Mouse (Mus musculus) MEL (cell line): ENCODE results near the gene Aldh9a1. TPM values are rescaled to one million over a fixed set of nuclear protein-coding genes. Genes with fewer than 3 reads are reported as not detected.
A peak's percentile ranks its signal among the peaks of the same experiment; 100 is the strongest.

ENCODE experiments used
- DNase-seq: peaks from one replicate; pipeline ENCODE4 v3.0.0; 2011; ENCODE audit warnings: low read depth, low spot score
- H3K27ac ChIP-seq: 2 replicates; pipeline ENCODE4 v1.5.1; 2012; ENCODE audit warnings: low read depth, mild to moderate bottlenecking, control low read depth, low read length, moderate library complexity; ENCODE audit not compliant: control insufficient read depth
- H3K27me3 ChIP-seq, 2 experiments: fragments of 150-350 bp in 1 of 2; sonication (generic) in 1 of 2; 2 replicates each; pipeline ENCODE4 v1.6.1; 2012; ENCODE audit warnings: low read length in 2 of 2, mild to moderate bottlenecking in 2 of 2, improper control_type of control experiment in 1 of 2, moderate library complexity in 1 of 2; ENCODE audit not compliant: insufficient read depth in 2 of 2, control insufficient read depth in 1 of 2
- H3K36me3 ChIP-seq, 2 experiments: 2 replicates each; pipeline ENCODE4 v1.6.1; 2012 to 2014; ENCODE audit warnings: low read length in 2 of 2, improper control_type of control experiment in 1 of 2, inconsistent platforms in 1 of 2, mild to moderate bottlenecking in 1 of 2; ENCODE audit not compliant: insufficient read depth in 2 of 2, control insufficient read depth in 1 of 2
- H3K4me1 ChIP-seq, 2 experiments: fragments of 150-350 bp in 1 of 2; sonication (generic) in 1 of 2; 2 replicates each; pipeline ENCODE4 v1.6.1; 2012; ENCODE audit warnings: low read length in 2 of 2, improper control_type of control experiment in 1 of 2, mild to moderate bottlenecking in 1 of 2; ENCODE audit not compliant: insufficient read depth in 2 of 2, control insufficient read depth in 1 of 2
- H3K4me3 ChIP-seq, 2 experiments: fragments of 150-350 bp in 1 of 2; sonication (generic) in 1 of 2; 2 replicates each; pipeline ENCODE4 v1.5.1; 2012; ENCODE audit warnings: low read depth in 2 of 2, low read length in 2 of 2, mild to moderate bottlenecking in 2 of 2, moderate library complexity in 2 of 2, control low read depth in 1 of 2, improper control_type of control experiment in 1 of 2; ENCODE audit not compliant: control insufficient read depth in 1 of 2, insufficient read depth in 1 of 2
- H3K79me2 ChIP-seq: 2 replicates; pipeline ENCODE4 v1.6.1; 2012; ENCODE audit warnings: mild to moderate bottlenecking, low read length, moderate library complexity; ENCODE audit not compliant: control insufficient read depth, poor library complexity, insufficient read depth
- H3K9ac ChIP-seq: 2 replicates; pipeline ENCODE4 v1.6.1; 2012; ENCODE audit warnings: low read depth, mild to moderate bottlenecking, control low read depth, low read length, moderate library complexity; ENCODE audit not compliant: control insufficient read depth, poor library complexity, severe bottlenecking
- H3K9me3 ChIP-seq: fragments of 150-350 bp; sonication (generic); replicated peaks from 2 replicates; pipeline ENCODE4 v1.6.1; 2012; ENCODE audit warnings: mild to moderate bottlenecking, low read length, improper control_type of control experiment, moderate library complexity; ENCODE audit not compliant: insufficient read depth
- BHLHE40 ChIP-seq: IDR thresholded peaks from 2 replicates; pipeline ENCODE4 v1.6.1; 2012; ENCODE audit warnings: low read depth, mild to moderate bottlenecking, inconsistent platforms, low read length, improper control_type of control experiment, borderline replicate concordance
- CHD1 ChIP-seq: IDR thresholded peaks from 2 replicates; pipeline ENCODE4 v1.6.1; 2012; ENCODE audit warnings: low read depth, mild to moderate bottlenecking, inconsistent platforms, low read length, improper control_type of control experiment
- CHD2 ChIP-seq: IDR thresholded peaks from 2 replicates; pipeline ENCODE4 v1.6.1; 2011; ENCODE audit warnings: low read length, improper control_type of control experiment
- CTCF ChIP-seq, 3 experiments: IDR thresholded peaks in 2 of 3; conservative IDR thresholded peaks in 1 of 3; 2 replicates each; pipeline ENCODE4 v1.5.1; 2011 to 2012; ENCODE audit warnings: low read length in 3 of 3, low read depth in 2 of 3, mild to moderate bottlenecking in 2 of 3, improper control_type of control experiment in 1 of 3, inconsistent platforms in 1 of 3, mixed read lengths in 1 of 3, moderate library complexity in 1 of 3; ENCODE audit not compliant: control insufficient read depth in 1 of 3, insufficient read depth in 1 of 3, poor library complexity in 1 of 3, severe bottlenecking in 1 of 3
- E2F4 ChIP-seq: IDR thresholded peaks from 2 replicates; pipeline ENCODE4 v1.6.1; 2011; ENCODE audit warnings: low read depth, low read length, improper control_type of control experiment, borderline replicate concordance
- EP300 ChIP-seq, 2 experiments: IDR thresholded peaks; 2 replicates each; pipeline ENCODE4 v1.6.1; 2011; ENCODE audit warnings: improper control_type of control experiment in 2 of 2, low read length in 2 of 2, low read depth in 1 of 2, mild to moderate bottlenecking in 1 of 2
- ETS1 ChIP-seq: IDR thresholded peaks from 2 replicates; pipeline ENCODE4 v1.6.1; 2012; ENCODE audit warnings: low read depth, mild to moderate bottlenecking, inconsistent platforms, low read length, improper control_type of control experiment, moderate library complexity
- GABPA ChIP-seq: IDR thresholded peaks from 2 replicates; pipeline ENCODE4 v1.6.1; 2012; ENCODE audit warnings: low read depth, mild to moderate bottlenecking, inconsistent platforms, low read length, improper control_type of control experiment, moderate library complexity
- GATA1 ChIP-seq: IDR thresholded peaks from 2 replicates; pipeline ENCODE4 v1.6.1; 2011; ENCODE audit warnings: low read depth, low read length, improper control_type of control experiment
- HCFC1 ChIP-seq: IDR thresholded peaks from 2 replicates; pipeline ENCODE4 v1.6.1; 2012; ENCODE audit warnings: low read depth, mild to moderate bottlenecking, inconsistent platforms, low read length, improper control_type of control experiment, moderate library complexity
- JUND ChIP-seq: IDR thresholded peaks from 2 replicates; pipeline ENCODE4 v1.6.1; 2011; ENCODE audit warnings: low read depth, mild to moderate bottlenecking, improper control_type of control experiment, low read length
- KAT2A ChIP-seq: conservative IDR thresholded peaks from 2 replicates; pipeline ENCODE4 v1.6.1; 2012; ENCODE audit warnings: low read depth, low read length, improper control_type of control experiment, inconsistent platforms
- MAFK ChIP-seq: IDR thresholded peaks from 2 replicates; pipeline ENCODE4 v1.6.1; 2011; ENCODE audit warnings: low read depth, mild to moderate bottlenecking, low read length, improper control_type of control experiment, borderline replicate concordance
- MAX ChIP-seq: IDR thresholded peaks from 2 replicates; pipeline ENCODE4 v1.6.1; 2011; ENCODE audit warnings: low read length, improper control_type of control experiment
- MAZ ChIP-seq: IDR thresholded peaks from 2 replicates; pipeline ENCODE4 v1.6.1; 2012; ENCODE audit warnings: low read depth, mild to moderate bottlenecking, inconsistent platforms, low read length, improper control_type of control experiment
- MEF2A ChIP-seq: IDR thresholded peaks from 2 replicates; pipeline ENCODE4 v1.6.1; 2014; ENCODE audit warnings: low read depth, mild to moderate bottlenecking, inconsistent platforms, low read length, improper control_type of control experiment; ENCODE audit not compliant: poor library complexity, insufficient replicate concordance, severe bottlenecking; ENCODE audit errors: extremely low read depth
- MXI1 ChIP-seq: IDR thresholded peaks from 2 replicates; pipeline ENCODE4 v1.6.1; 2011; ENCODE audit warnings: mild to moderate bottlenecking, low read depth, low read length, improper control_type of control experiment
- MYB ChIP-seq: IDR thresholded peaks from 2 replicates; pipeline ENCODE4 v1.6.1; 2011; ENCODE audit warnings: mild to moderate bottlenecking, low read depth, low read length, improper control_type of control experiment
- MYC ChIP-seq: IDR thresholded peaks from 2 replicates; pipeline ENCODE4 v1.6.1; 2011; ENCODE audit warnings: low read depth, mild to moderate bottlenecking, low read length, improper control_type of control experiment, moderate library complexity
- NELFE ChIP-seq: IDR thresholded peaks from 2 replicates; pipeline ENCODE4 v1.6.1; 2011; ENCODE audit warnings: low read depth, low read length, improper control_type of control experiment
- NRF1 ChIP-seq: IDR thresholded peaks from 2 replicates; pipeline ENCODE4 v1.6.1; 2014; ENCODE audit warnings: low read depth, mild to moderate bottlenecking, inconsistent platforms, low read length, improper control_type of control experiment, moderate library complexity; ENCODE audit not compliant: poor library complexity, insufficient read depth, severe bottlenecking
- POLR2A ChIP-seq, 2 experiments: IDR thresholded peaks; 2 replicates each; pipeline ENCODE4 v1.6.1; 2011 to 2012; ENCODE audit warnings: low read length in 2 of 2, mild to moderate bottlenecking in 2 of 2, control low read depth in 1 of 2, improper control_type of control experiment in 1 of 2, low read depth in 1 of 2, moderate library complexity in 1 of 2; ENCODE audit not compliant: control insufficient read depth in 1 of 2, insufficient read depth in 1 of 2, poor library complexity in 1 of 2
- POLR2AphosphoS5 ChIP-seq: IDR thresholded peaks from 2 replicates; pipeline ENCODE4 v1.6.1; 2012; ENCODE audit warnings: low read depth, borderline replicate concordance, mild to moderate bottlenecking, inconsistent platforms, low read length, moderate library complexity, mixed read lengths
- RCOR1 ChIP-seq: IDR thresholded peaks from 2 replicates; pipeline ENCODE4 v1.6.1; 2012; ENCODE audit warnings: low read depth, mild to moderate bottlenecking, inconsistent platforms, low read length, improper control_type of control experiment
- SIN3A ChIP-seq: IDR thresholded peaks from 2 replicates; pipeline ENCODE4 v1.6.1; 2012; ENCODE audit warnings: low read length, improper control_type of control experiment, inconsistent platforms
- SMC3 ChIP-seq: IDR thresholded peaks from 2 replicates; pipeline ENCODE4 v1.6.1; 2011; ENCODE audit warnings: low read depth, low read length, improper control_type of control experiment
- TAL1 ChIP-seq: IDR thresholded peaks from 2 replicates; pipeline ENCODE4 v1.6.1; 2012; ENCODE audit warnings: mild to moderate bottlenecking, inconsistent platforms, low read length, moderate library complexity, mixed read lengths
- TBP ChIP-seq: IDR thresholded peaks from 2 replicates; pipeline ENCODE4 v1.8.0; 2011; ENCODE audit warnings: low read depth, low read length, improper control_type of control experiment
- TCF12 ChIP-seq: IDR thresholded peaks from 2 replicates; pipeline ENCODE4 v1.6.1; 2014; ENCODE audit warnings: low read depth, mild to moderate bottlenecking, inconsistent platforms, low read length, improper control_type of control experiment, moderate library complexity
- UBTF ChIP-seq: IDR thresholded peaks from 2 replicates; pipeline ENCODE4 v1.6.1; 2012; ENCODE audit warnings: low read depth, mild to moderate bottlenecking, inconsistent platforms, low read length, improper control_type of control experiment, moderate library complexity, borderline replicate concordance; ENCODE audit not compliant: insufficient read depth
- USF1 ChIP-seq: IDR thresholded peaks from 2 replicates; pipeline ENCODE4 v1.6.1; 2014; ENCODE audit warnings: low read depth, mild to moderate bottlenecking, inconsistent platforms, low read length, improper control_type of control experiment, moderate library complexity
- USF2 ChIP-seq, 2 experiments: IDR thresholded peaks; 2 replicates each; pipeline ENCODE4 v1.6.1; 2011 to 2012; ENCODE audit warnings: improper control_type of control experiment in 2 of 2, low read length in 2 of 2, borderline replicate concordance in 1 of 2, inconsistent platforms in 1 of 2, low read depth in 1 of 2, mild to moderate bottlenecking in 1 of 2; ENCODE audit not compliant: insufficient read depth in 1 of 2
- ZC3H11A ChIP-seq: IDR thresholded peaks from 2 replicates; pipeline ENCODE4 v1.6.1; 2012; ENCODE audit warnings: low read depth, mild to moderate bottlenecking, inconsistent platforms, low read length, improper control_type of control experiment
- ZMIZ1 ChIP-seq: IDR thresholded peaks from 2 replicates; pipeline ENCODE4 v1.6.1; 2012; ENCODE audit warnings: low read depth, mild to moderate bottlenecking, inconsistent platforms, low read length, improper control_type of control experiment, moderate library complexity
- ZNF384 ChIP-seq: IDR thresholded peaks from 2 replicates; pipeline ENCODE4 v1.6.1; 2012; ENCODE audit warnings: low read depth, mild to moderate bottlenecking, inconsistent platforms, low read length, improper control_type of control experiment
- polyA plus RNA-seq, 2 experiments: library from polyadenylated mRNA; stranded (reverse) in 1 of 2; unstranded in 1 of 2; fragments of >175 nt in 1 of 2; fragments of >200 nt in 1 of 2; gene quantifications; 2 replicates each; pipeline versions ENCODE4 v1.2.1 to v1.2.4; 2012; ENCODE audit warnings: low replicate concordance in 2 of 2, low read depth in 1 of 2; ENCODE audit not compliant: insufficient read length in 2 of 2, insufficient read depth in 1 of 2, missing spikeins in 1 of 2
- total RNA-seq: library from RNA; depleted of rRNA; stranded (reverse); fragments of 300-350 nt; gene quantifications from 2 replicates; pipeline ENCODE4 v1.2.3, GENCODE M21; 2012

The Aldh9a1 gene
- total and polyA plus RNA-seq, 3 experiments, result 14.3 to 78.2 TPM; not detected in 1

DNA sequence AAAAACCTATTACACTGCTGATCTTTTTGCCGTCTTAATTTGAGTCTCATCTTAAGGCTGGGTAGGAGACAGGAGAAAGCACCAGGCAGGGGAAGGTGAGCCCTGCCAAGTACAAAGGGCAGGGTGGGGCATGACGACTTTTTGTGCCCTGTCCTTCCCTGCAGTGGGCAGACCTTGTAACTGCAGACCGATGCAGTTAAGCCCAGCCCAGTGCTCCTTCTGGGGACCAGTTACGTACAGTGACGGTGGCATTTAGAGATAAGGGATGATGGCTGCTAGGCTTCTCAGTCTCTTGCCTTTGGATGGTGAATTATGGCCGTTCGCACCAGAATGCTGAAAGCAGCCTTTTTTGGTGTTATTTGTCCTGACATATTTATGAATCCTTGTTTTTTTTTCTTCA is 18.7 kb downstream of the Aldh9a1 start (continued):
- TF ChIP-seq BHLHE40, result no peak

GRCm38 (mm10) chr1:167369905-167370304 is 20.1 kb downstream of the Aldh9a1 start:
- Histone ChIP-seq H3K27me3 (no peaks in the 10 kb centered on the region), H3K79me2 (no peaks in the 10 kb centered on the region), H3K27ac (no peak overlapping the region), H3K9me3 (no peaks in the 10 kb centered on the region), H3K9ac (no peak overlapping the region), H3K4me1 (peaks cover 0 to 2% of the 10 kb centered on the region in 2 experiments; a peak in 2 of 4 replicates), H3K36me3 (peaks cover 3 to 4% of the 10 kb centered on the region in 2 experiments; a peak in 3 of 4 replicates), H3K4me3 (no peak overlapping the region)
- peak; percentile 93 for DNase-seq
- TF ChIP-seq USF2 (IDR thresholded peaks at IDR 0.05; ENCODE audit: borderline replicate concordance in 1 of 2, insufficient read depth in 1 of 2, low read depth in 1 of 2, low read length in 2 of 2) (no peak), MYB (no peak), MAX (no peak; the same call in 1 of the 2 replicates), CHD1 (no peak), POLR2A (IDR thresholded peaks at IDR 0.05; ENCODE audit: control insufficient read depth in 1 of 2, insufficient read depth in 1 of 2, low read depth in 1 of 2, low read length in 2 of 2, poor library complexity in 1 of 2) (no peak), ZNF384 (no peak), MAZ (no peak), ZC3H11A (peak; percentile 79), CHD2 (no peak), MYC (0 out of 2 replicates have a peak, but pooled peaks have one; percentile 37), MEF2A (no peak), BHLHE40 (no peak), TCF12 (no peak), HCFC1 (0 out of 2 replicates have a peak, but pooled peaks have one; percentile 32), RCOR1 (no peak), TBP (no peak), MXI1 (no peak), TAL1 (no peak), NRF1 (peak; percentile 30; the same call in 1 of the 2 replicates), ZMIZ1 (no peak), GABPA (no peak), POLR2AphosphoS5 (no peak), KAT2A (no peak), SIN3A (peak; percentile 29; the same call in 1 of the 2 replicates), CTCF (IDR thresholded peaks at IDR 0.05 in 2 of 3, conservative IDR thresholded peaks at IDR 0.05 in 1 of 3; ENCODE audit: control insufficient read depth in 1 of 3, insufficient read depth in 1 of 3, low read depth in 2 of 3, low read length in 3 of 3, poor library complexity in 1 of 3, severe bottlenecking in 1 of 3) (peak in 2 of 3 experiments; percentile 87 to 95; a peak in 5 of 6 replicates), E2F4 (no peak), MAFK (no peak), USF1 (no peak), ETS1 (no peak), JUND (peak; percentile 60; the same call in 1 of the 2 replicates), NELFE (no peak), UBTF (no peak), SMC3 (peak; percentile 92), GATA1 (no peak), EP300 (IDR thresholded peaks at IDR 0.05; ENCODE audit: low read depth in 1 of 2, low read length in 2 of 2) (no peak)
